Mouse (Mus musculus): ENCODE data around the gene Slitrk6. TPM values are rescaled to one million over a fixed set of nuclear protein-coding genes. Genes with fewer than 3 reads are reported as not detected.
A peak's percentile ranks its signal among the peaks of the same experiment; 100 is the strongest.

The Slitrk6 gene
- total RNA-seq (2014; rRNA removed) (not detected in 2 replicates), polyA plus RNA-seq (2012; rRNA removed) (not detected in 2 replicates)

- no peak for DNase-seq (ENCODE audit: extremely low read depth, low read depth, low spot score)
- 52% methylated on average over 11 of the region's 11 CpGs for WGBS
- no peak within 1 kb of the TSS for H3K27ac ChIP-seq (replicated peaks; ENCODE audit: insufficient read depth, low read depth, low read length)
Measured at GRCm38 (mm10) chr14:110754484-110755307, at the start of gene Slitrk6. Slitrk6 (minus strand) TSS chr14:110755149.

DNA sequence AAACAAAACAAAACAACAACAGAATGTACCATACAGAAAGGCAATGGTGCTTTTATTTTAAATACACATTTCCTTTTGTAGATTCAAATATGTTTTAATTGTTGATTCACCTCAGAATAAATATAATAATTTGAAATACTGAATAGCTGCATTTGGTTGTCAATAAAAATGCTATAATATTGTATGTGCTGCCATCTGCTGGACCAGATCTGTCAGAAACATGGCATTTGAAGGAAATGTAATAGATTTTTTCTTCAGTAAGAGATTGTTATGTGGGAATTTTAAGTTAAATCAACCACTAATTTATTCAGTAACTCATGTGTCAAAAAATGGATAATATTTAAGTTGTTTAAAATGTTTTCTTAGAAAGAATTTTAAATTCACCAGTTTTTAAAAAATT is 22.6 kb upstream of the Slitrk6 start:
- Histone ChIP-seq H3K79me2 (ENCODE audit: control insufficient read depth, insufficient read depth, low read length) (no peaks in the 10 kb centered on the region), H3K36me3 (ENCODE audit: control insufficient read depth, insufficient read depth, low read length) (no peaks in the 10 kb centered on the region), H3K4me1 (ENCODE audit: control insufficient read depth, insufficient read depth, low read length) (no peaks in the 10 kb centered on the region), H3K27ac (replicated peaks; ENCODE audit: insufficient read depth, low read depth, low read length) (no peak overlapping the region), H3K9ac (ENCODE audit: low read depth, low read length) (no peak overlapping the region), H3K4me3 (ENCODE audit: insufficient read depth, low read depth, low read length) (no peak overlapping the region), H3K27me3 (ENCODE audit: control insufficient read depth, insufficient read depth, low read length) (no peaks in the 10 kb centered on the region)
- no peak for DNase-seq (ENCODE audit: extremely low read depth, low read depth, low spot score)
- TF ChIP-seq POLR2A (IDR thresholded peaks at IDR 0.05; ENCODE audit: extremely low read depth, insufficient read depth, low read length) (no peak), CTCF (IDR thresholded peaks at IDR 0.05; ENCODE audit: low read depth, low read length) (0 out of 2 replicates have a peak, but pooled peaks have one; percentile 9)

More at GRCm38 (mm10) chr14:110754484-110755307, at the start of gene Slitrk6:
- no peaks in the 10 kb centered on the region for H3K4me1 ChIP-seq (ENCODE audit: control insufficient read depth, insufficient read depth, low read length)
- TF ChIP-seq CTCF (IDR thresholded peaks at IDR 0.05; ENCODE audit: low read depth, low read length) = no peak
- no peak for TF ChIP-seq POLR2A (IDR thresholded peaks at IDR 0.05; ENCODE audit: extremely low read depth, insufficient read depth, low read length)
- no peaks in the 10 kb centered on the region for H3K36me3 ChIP-seq (ENCODE audit: control insufficient read depth, insufficient read depth, low read length)
- H3K4me3 ChIP-seq (ENCODE audit: insufficient read depth, low read depth, low read length) = no peak within 1 kb of the TSS
- H3K9ac ChIP-seq (ENCODE audit: low read depth, low read length) = no peak within 1 kb of the TSS
- no peaks in the 10 kb centered on the region for H3K27me3 ChIP-seq (ENCODE audit: control insufficient read depth, insufficient read depth, low read length)
- H3K79me2 ChIP-seq (ENCODE audit: control insufficient read depth, insufficient read depth, low read length) = no peaks in the 10 kb centered on the region

DNA sequence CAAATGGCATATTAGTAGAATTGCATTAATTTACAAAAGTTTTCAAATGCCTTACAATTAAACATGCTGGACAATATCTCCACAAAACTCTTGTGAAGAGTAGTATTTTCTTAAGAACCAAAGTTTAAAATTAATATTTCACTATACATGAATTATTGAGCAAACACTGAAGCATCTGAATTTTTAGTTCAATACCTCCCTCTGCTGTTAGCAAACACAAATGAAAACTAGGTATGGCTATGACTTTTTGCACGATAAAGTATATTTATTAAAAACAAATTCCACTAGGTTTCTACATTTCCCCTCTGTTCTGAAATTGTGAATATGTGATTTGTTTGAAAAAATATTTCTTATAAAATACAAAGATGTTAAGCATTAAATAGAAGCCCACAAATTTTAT is 15.7 kb upstream of the Slitrk6 start:
- DNase-seq (ENCODE audit: extremely low read depth, low read depth, low spot score) = no peak
- Histone ChIP-seq H3K27ac (replicated peaks; ENCODE audit: insufficient read depth, low read depth, low read length) (no peak overlapping the region), H3K79me2 (ENCODE audit: control insufficient read depth, insufficient read depth, low read length) (no peaks in the 10 kb centered on the region), H3K4me3 (ENCODE audit: insufficient read depth, low read depth, low read length) (no peak overlapping the region), H3K27me3 (ENCODE audit: control insufficient read depth, insufficient read depth, low read length) (no peaks in the 10 kb centered on the region), H3K36me3 (ENCODE audit: control insufficient read depth, insufficient read depth, low read length) (no peaks in the 10 kb centered on the region), H3K4me1 (ENCODE audit: control insufficient read depth, insufficient read depth, low read length) (no peaks in the 10 kb centered on the region), H3K9ac (ENCODE audit: low read depth, low read length) (no peak overlapping the region)
- TF ChIP-seq CTCF (IDR thresholded peaks at IDR 0.05; ENCODE audit: low read depth, low read length) = no peak
- no peak for TF ChIP-seq POLR2A (IDR thresholded peaks at IDR 0.05; ENCODE audit: extremely low read depth, insufficient read depth, low read length)
- 86% methylated on average over 1 of the region's 1 CpGs for WGBS

DNA sequence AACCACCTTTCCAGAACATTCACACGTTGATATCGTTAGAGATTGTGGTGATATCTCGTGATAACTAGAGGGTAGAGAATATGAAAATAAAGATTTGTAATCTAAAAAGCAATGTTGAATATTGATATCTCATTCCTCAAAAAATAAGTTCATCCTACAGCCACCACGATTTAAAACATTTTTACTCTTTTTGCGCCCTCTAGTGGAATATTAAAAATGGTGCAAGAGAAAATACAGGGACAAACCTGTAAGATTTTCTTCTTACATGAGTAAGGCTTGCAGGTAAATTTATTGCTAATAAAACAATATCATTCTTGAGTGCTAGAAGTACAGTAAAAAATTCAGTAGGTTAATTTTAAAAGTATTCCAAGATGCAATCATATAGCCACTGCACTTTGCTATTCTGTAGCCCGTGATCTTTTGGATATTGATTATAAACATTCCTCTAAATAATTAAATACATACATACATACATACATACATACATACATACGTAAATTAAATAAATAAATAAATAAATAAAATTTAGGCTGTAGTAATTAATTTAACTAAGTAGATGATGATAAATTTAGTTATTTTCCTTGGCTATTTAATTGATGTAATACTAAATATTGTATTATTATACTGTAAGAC is 7.8 kb upstream of the Slitrk6 start:
- TF ChIP-seq CTCF (IDR thresholded peaks at IDR 0.05; ENCODE audit: low read depth, low read length) = no peak
- no peak for TF ChIP-seq POLR2A (IDR thresholded peaks at IDR 0.05; ENCODE audit: extremely low read depth, insufficient read depth, low read length)
- peak; percentile 20 for DNase-seq (ENCODE audit: extremely low read depth, low read depth, low spot score)
- Histone ChIP-seq H3K4me3 (ENCODE audit: insufficient read depth, low read depth, low read length) (no peak overlapping the region), H3K4me1 (ENCODE audit: control insufficient read depth, insufficient read depth, low read length) (no peaks in the 10 kb centered on the region), H3K9ac (ENCODE audit: low read depth, low read length) (no peak overlapping the region), H3K27me3 (ENCODE audit: control insufficient read depth, insufficient read depth, low read length) (no peaks in the 10 kb centered on the region), H3K36me3 (ENCODE audit: control insufficient read depth, insufficient read depth, low read length) (no peaks in the 10 kb centered on the region), H3K79me2 (ENCODE audit: control insufficient read depth, insufficient read depth, low read length) (no peaks in the 10 kb centered on the region), H3K27ac (replicated peaks; ENCODE audit: insufficient read depth, low read depth, low read length) (no peak overlapping the region)
- WGBS = 19% methylated on average over 7 of the region's 7 CpGs

DNA sequence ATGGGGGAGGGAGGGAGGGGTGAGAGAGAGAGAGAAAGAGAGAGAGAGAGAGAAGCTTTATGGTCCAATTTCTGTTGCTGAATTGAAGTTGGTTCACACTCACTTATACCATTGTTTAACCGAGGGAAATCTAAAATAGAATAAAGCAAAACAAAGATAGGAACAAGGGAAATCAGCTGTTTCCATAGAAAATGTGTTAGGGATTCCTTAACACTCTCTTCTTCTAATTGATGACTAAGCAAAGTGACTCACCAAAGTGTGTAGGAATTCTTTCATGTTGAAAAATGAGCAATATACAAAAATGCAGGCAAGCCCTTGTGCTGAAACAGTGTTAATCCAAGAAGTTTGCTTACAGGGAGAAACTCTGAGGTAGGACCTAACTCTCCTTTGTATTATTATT is 6.0 kb upstream of the Slitrk6 start:
- H3K27ac ChIP-seq (replicated peaks; ENCODE audit: insufficient read depth, low read depth, low read length) = no peak overlapping the region
- no peak overlapping the region for H3K4me3 ChIP-seq (ENCODE audit: insufficient read depth, low read depth, low read length)
- DNase-seq (ENCODE audit: extremely low read depth, low read depth, low spot score) = no peak
- no peaks in the 10 kb centered on the region for H3K36me3 ChIP-seq (ENCODE audit: control insufficient read depth, insufficient read depth, low read length)
- H3K79me2 ChIP-seq (ENCODE audit: control insufficient read depth, insufficient read depth, low read length) = no peaks in the 10 kb centered on the region
- 50% methylated on average over 1 of the region's 1 CpGs for WGBS
- H3K27me3 ChIP-seq (ENCODE audit: control insufficient read depth, insufficient read depth, low read length) = no peaks in the 10 kb centered on the region
- no peaks in the 10 kb centered on the region for H3K4me1 ChIP-seq (ENCODE audit: control insufficient read depth, insufficient read depth, low read length)
- TF ChIP-seq CTCF (IDR thresholded peaks at IDR 0.05; ENCODE audit: low read depth, low read length) (no peak), POLR2A (IDR thresholded peaks at IDR 0.05; ENCODE audit: extremely low read depth, insufficient read depth, low read length) (no peak)
- no peak overlapping the region for H3K9ac ChIP-seq (ENCODE audit: low read depth, low read length)

DNA sequence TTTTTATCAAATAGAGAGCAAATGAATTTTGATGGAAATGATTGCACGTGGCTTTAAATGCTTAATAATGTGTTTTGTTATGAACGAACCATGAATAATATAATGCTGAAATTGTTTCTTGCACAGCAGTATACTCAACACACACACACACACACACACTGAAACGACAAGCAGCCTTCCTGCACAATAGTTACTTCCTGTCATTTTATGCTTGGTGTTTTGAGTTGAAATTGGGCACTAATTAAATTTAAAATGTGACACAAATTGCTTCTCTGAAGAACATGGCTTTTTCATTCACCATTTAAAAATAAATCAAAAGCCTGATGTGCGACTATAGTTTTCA is 330 bp upstream of the Slitrk6 start:
- no peaks in the 10 kb centered on the region for H3K79me2 ChIP-seq (ENCODE audit: control insufficient read depth, insufficient read depth, low read length)
- no peak overlapping the region for H3K9ac ChIP-seq (ENCODE audit: low read depth, low read length)
- no peaks in the 10 kb centered on the region for H3K27me3 ChIP-seq (ENCODE audit: control insufficient read depth, insufficient read depth, low read length)
- no peak overlapping the region for H3K4me3 ChIP-seq (ENCODE audit: insufficient read depth, low read depth, low read length)
- H3K27ac ChIP-seq (replicated peaks; ENCODE audit: insufficient read depth, low read depth, low read length) = no peak overlapping the region
- TF ChIP-seq CTCF (IDR thresholded peaks at IDR 0.05; ENCODE audit: low read depth, low read length) (no peak), POLR2A (IDR thresholded peaks at IDR 0.05; ENCODE audit: extremely low read depth, insufficient read depth, low read length) (no peak)
- no peaks in the 10 kb centered on the region for H3K4me1 ChIP-seq (ENCODE audit: control insufficient read depth, insufficient read depth, low read length)
- no peak for DNase-seq (ENCODE audit: extremely low read depth, low read depth, low spot score)
- H3K36me3 ChIP-seq (ENCODE audit: control insufficient read depth, insufficient read depth, low read length) = no peaks in the 10 kb centered on the region
- 61% methylated on average over 4 of the region's 4 CpGs for WGBS
